Mouse (Mus musculus): Measurements from ENCODE around the gene Rad51d. TPM values are rescaled to one million over a fixed set of nuclear protein-coding genes. Genes with fewer than 3 reads are reported as not detected.

Gene Rad51d
- total RNA-seq, 2 experiments from 2014 or later = 12.5 to 13.2 TPM

- peak in 1 of 2 experiments; percentile 31 for DNase-seq (ENCODE audit: low spot score in 2 of 2)
Measured at GRCm38 (mm10) chr11:82831008-82831893, 59.2 kb downstream of the Rad51d start.

- no peak for DNase-seq (ENCODE audit: low spot score in 2 of 2)
Measured at GRCm38 (mm10) chr11:82826818-82827217, 63.6 kb downstream of the Rad51d start.

Other genes with a start within 250 kb of the Rad51d start
- under 1 TPM in 1 of 2 experiments, not detected in 1; 0.78 TPM for gene Cct6b, start 126.3 kb downstream of the Rad51d start, total RNA-seq (2021)
- gene Zfp830, start 126.3 kb downstream of the Rad51d start, total RNA-seq (2021) = 10 to 100 TPM; 14.6 to 17.1 TPM
- 10 to 100 TPM; 27.1 to 27.8 TPM for gene Lig3, start 109.5 kb downstream of the Rad51d start, total RNA-seq (2021)
- 10 to 100 TPM; 11.0 to 11.7 TPM for gene Rffl, start 19.4 kb downstream of the Rad51d start, total RNA-seq (2021)
- gene Fndc8, start 1.5 kb upstream of the Rad51d start, total RNA-seq (2021) = not detected
- 10 to 100 TPM; 34.4 to 35.1 TPM for gene Nle1, start 17.8 kb upstream of the Rad51d start, total RNA-seq (2021)
- 1 to 10 TPM; 4.0 to 5.8 TPM for gene Unc45b, start 19.9 kb upstream of the Rad51d start, total RNA-seq (2021)
- 1 to 10 TPM; 3.2 to 4.6 TPM for gene Slfn5, start 60.7 kb upstream of the Rad51d start, total RNA-seq (2021)
- gene Slfn9, start 101.2 kb upstream of the Rad51d start, total RNA-seq (2021) = under 1 TPM; 0.72 to 0.81 TPM
- gene Slfn8, start 130.2 kb upstream of the Rad51d start, total RNA-seq (2021) = under 1 TPM; 0.57 to 0.58 TPM
- under 1 TPM; 0.31 to 0.51 TPM for gene Slfn2, start 174.5 kb upstream of the Rad51d start, total RNA-seq (2021)
- gene Slfn1, start 226.2 kb upstream of the Rad51d start, total RNA-seq (2021) = not detected

Data from layer of hippocampus, postnatal 14 days (tissue).